In genomic region chr1:59434071-59434470, GRCm38 (mm10) we compare ENCODE assay signal across 9 mouse cellular contexts. TPM values are rescaled to one million over a fixed set of nuclear protein-coding genes. Genes with fewer than 3 reads are reported as not detected.
DNase-seq lines count a peak whose midpoint lies in the region; TF ChIP-seq lines count a peak whose summit lies in the region.
"Had no signal": no experiment of that assay in that cellular context is flagged by ENCODE, and none has a peak within 500 bp of the region (broad histone marks: within the 10 kb centered on the region; RNA-seq: fewer than 3 reads in every experiment).

No protein-coding gene starts in this region.

- H3K4me2 ChIP-seq in myocyte (ENCODE audit: low read depth): no peak overlapping the region

- WGBS in lung, adult 2 months: 67% methylated on average over 3 of the region's 3 CpGs

- intact Hi-C loops in left cerebral cortex, adult 2 months (cut with DNase I): no loop called here

- TF ChIP-seq POLR2A in lung, adult 2 months (IDR thresholded peaks at IDR 0.05; ENCODE audit: borderline replicate concordance, extremely low read depth, low read depth, low read length): no peak
- TF ChIP-seq POLR2A in myocyte (IDR thresholded peaks at IDR 0.05; ENCODE audit: insufficient read length, low read depth): no peak

- H3ac ChIP-seq in myocyte (ENCODE audit: control insufficient read depth, insufficient read length): no peak overlapping the region

- no peak for TF ChIP-seq CTCF in lung, adult 2 months (IDR thresholded peaks at IDR 0.05; ENCODE audit: insufficient read depth, low read length)
- TF ChIP-seq CTCF in left cerebral cortex, adult 2 months (IDR thresholded peaks at IDR 0.05): no peak

- H3K27me3 ChIP-seq in myocyte (ENCODE audit: control insufficient read depth, insufficient read depth, insufficient read length): no peaks in the 10 kb centered on the region

- no peak overlapping the region for H3K27ac ChIP-seq in left cerebral cortex, adult 2 months

- no peaks in the 10 kb centered on the region for H3K79me2 ChIP-seq in myocyte (ENCODE audit: control insufficient read depth, insufficient read depth)

- H3K4me1 ChIP-seq in lung, adult 2 months (ENCODE audit: control insufficient read depth, insufficient read depth, low read length): no peaks in the 10 kb centered on the region

- H3K36me3 ChIP-seq in myocyte (ENCODE audit: control insufficient read depth, insufficient read depth): no peaks in the 10 kb centered on the region
- H3K36me3 ChIP-seq: G1E had no signal

- DNase-seq in lung, adult 18-20 months: peak; percentile 33 to 41
- no peak for DNase-seq in lung, adult 2 months
- DNase-seq in cerebellum, postnatal 10 days: peak; percentile 92 to 94
- DNase-seq in heart, postnatal 4 days: peak; percentile 63
- DNase-seq in adrenal gland, postnatal 14 days: no peak
- DNase-seq in left cerebral cortex, adult 2 months (ENCODE audit: extremely low spot score in 1 of 2, low spot score in 2 of 2): no peak
- no peak for DNase-seq in thymus, postnatal 10 days (ENCODE audit: low spot score in 2 of 2)

- H3K4me3 ChIP-seq in lung, adult 2 months (replicated peaks; ENCODE audit: extremely low read depth, low read depth, low read length): no peak overlapping the region
- no peak overlapping the region for H3K4me3 ChIP-seq in myocyte
- H3K4me3 ChIP-seq in left cerebral cortex, adult 2 months: no peak overlapping the region

TF ChIP-seq in myocyte, 11 proteins besides CTCF, POLR2A, EP300 and RAD21:
- TF ChIP-seq MYOG (IDR thresholded peaks at IDR 0.05; ENCODE audit: control insufficient read depth in 1 of 3, insufficient read depth in 1 of 3, insufficient read length in 2 of 3, low read depth in 2 of 3) (peak in 2 of 3 experiments; percentile 23 to 48), TCF12 (IDR thresholded peaks at IDR 0.05; ENCODE audit: insufficient read depth, poor library complexity, severe bottlenecking) (no peak), MYOD1 (IDR thresholded peaks at IDR 0.05; ENCODE audit: control insufficient read depth in 1 of 3, insufficient read length in 2 of 3, low read depth in 2 of 3) (peak in 2 of 3 experiments; percentile 2 to 28)

RNA-seq across cellular contexts. Expression of gene Fzd7, which starts 48.2 kb away (rescaled TPM):
- polyA plus RNA-seq in lung, adult 2 months (2012; rRNA removed): 39.4 and 41.0 TPM in 2 replicates
- 1 to 10 TPM; 7.2 to 7.4 TPM for total RNA-seq in heart, postnatal 4 days (2021)
- polyA plus RNA-seq in myocyte (2012; fragmentation: generic; extraction: Trizol): 16.4 TPM
- 13.7 and 13.9 TPM in 2 replicates for total RNA-seq in adrenal gland, postnatal 14 days (2021)
- 1 to 10 TPM; 5.0 to 7.9 TPM for total RNA-seq in left cerebral cortex, adult 2 months (2021)

Comparison
In these comparisons a context has a peak if more than half of its experiments do, and no peak if none do; other contexts are left out.
1. DNase-seq: peak in lung, adult 18-20 months (2 of 2), cerebellum, postnatal 10 days (2 of 2) and heart, postnatal 4 days (single experiment); none in lung, adult 2 months (single experiment), adrenal gland, postnatal 14 days (single experiment), left cerebral cortex, adult 2 months (0 of 2) and thymus, postnatal 10 days (0 of 2).